Mouse (Mus musculus) stomach, embryonic 14.5 days (tissue): ENCODE measurements around the gene Unc45a. TPM values are rescaled to one million over a fixed set of nuclear protein-coding genes. Genes with fewer than 3 reads are reported as not detected.

ENCODE experiments used
- ATAC-seq: fragments of 200-750 bp; cut with Nextera tagmentation; 2 replicates; pipeline ENCODE4 v1.8.0; 2017; ENCODE audit warnings: low read depth, moderate TSS enrichment; ENCODE audit not compliant: insufficient number of reproducible peaks, insufficient read depth, low FRiP score
- H3K27ac ChIP-seq: fragments of 300-500 bp; sonication (generic); 2 replicates; pipeline ENCODE4 v1.5.1; 2014; ENCODE audit warnings: mild to moderate bottlenecking, low read length, moderate library complexity, mixed read lengths
- H3K27me3 ChIP-seq: fragments of 300-500 bp; sonication (generic); 2 replicates; pipeline ENCODE4 v1.6.1; 2014; ENCODE audit warnings: low read length, control low read depth, mixed read lengths; ENCODE audit not compliant: control insufficient read depth, insufficient read depth
- H3K36me3 ChIP-seq: fragments of 300-500 bp; sonication (generic); 2 replicates; pipeline ENCODE4 v1.6.1; 2014; ENCODE audit warnings: mild to moderate bottlenecking, control low read depth, low read length, moderate library complexity, mixed read lengths; ENCODE audit not compliant: control insufficient read depth, insufficient read depth
- H3K4me1 ChIP-seq: fragments of 300-500 bp; sonication (generic); 2 replicates; pipeline ENCODE4 v1.6.1; 2014; ENCODE audit warnings: low read length, control low read depth, mixed read lengths; ENCODE audit not compliant: control insufficient read depth, insufficient read depth
- H3K4me2 ChIP-seq: fragments of 300-500 bp; sonication (generic); replicated peaks from 2 replicates; pipeline ENCODE4 v1.6.1; 2014; ENCODE audit warnings: low read depth, low read length, control low read depth
- H3K4me3 ChIP-seq: fragments of 300-500 bp; sonication (generic); 2 replicates; pipeline ENCODE4 v1.5.1; 2014; ENCODE audit warnings: low read depth, low read length, control low read depth
- H3K9ac ChIP-seq: fragments of 300-500 bp; sonication (generic); replicated peaks from 2 replicates; pipeline ENCODE4 v1.6.1; 2014; ENCODE audit warnings: low read depth, mild to moderate bottlenecking, control low read depth, low read length, moderate library complexity, mixed read lengths
- H3K9me3 ChIP-seq: fragments of 300-500 bp; sonication (generic); 2 replicates; pipeline ENCODE4 v1.6.1; 2016; ENCODE audit warnings: low read depth, low read length, control low read depth; ENCODE audit not compliant: control insufficient read depth
- WGBS: fragments of 180-500 bp; shearing (Covaris S2); extraction: QIAGEN DNeasy Blood & Tissue Kit; methylation state at CpG from one replicate; pipeline ENCODE4 v1.1.7; 2014; 5-methylcytosine and 5-hydroxymethylcytosine counted together
- polyA plus RNA-seq: library from polyadenylated mRNA; unstranded; fragments of >200 nt; fragmentation: Nextera tagmentation; extraction: Ambion mirVana; gene quantifications from 2 replicates; pipeline ENCODE4 v1.2.1, GENCODE M21; 2014

Unc45a gene
- polyA plus RNA-seq, 1 experiment from 2014 or later, result 28.6 TPM

DNA sequence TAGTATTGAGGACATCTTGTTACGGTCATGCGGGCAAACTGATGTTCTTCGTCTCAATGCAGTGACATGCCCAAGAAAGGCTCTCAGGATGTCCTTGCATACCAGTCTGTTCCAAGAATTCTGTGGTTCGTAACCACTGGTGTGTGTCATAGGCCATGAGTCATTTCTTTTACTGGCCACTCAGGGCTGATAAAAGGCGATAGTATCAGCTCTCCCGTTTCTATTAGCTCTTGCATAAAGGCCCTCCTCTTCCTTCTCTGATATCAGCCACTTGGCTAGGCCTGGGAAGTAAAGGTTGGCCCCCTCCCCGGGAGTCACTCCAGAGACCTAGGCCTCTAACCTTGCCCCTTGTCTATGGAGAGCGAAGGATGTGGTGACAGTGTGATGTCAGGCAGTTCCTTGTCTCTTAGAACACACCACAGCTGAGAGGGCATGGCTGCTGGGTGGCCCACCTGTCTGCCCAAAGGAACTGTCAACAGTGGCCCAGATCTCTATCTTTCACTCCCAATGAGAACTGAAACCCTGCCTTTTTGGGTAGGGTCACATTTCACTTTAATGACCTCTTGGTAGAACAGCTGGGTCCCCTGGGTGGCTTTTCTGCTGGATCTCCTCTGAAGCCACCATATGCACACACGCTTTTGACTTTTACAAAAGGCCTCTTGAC, 34.7 kb upstream of the Unc45a start:
- WGBS, result 79% methylated on average over 9 of the region's 9 CpGs
- H3K27ac ChIP-seq, result no peak overlapping the region
- ATAC-seq, result no peak

DNA sequence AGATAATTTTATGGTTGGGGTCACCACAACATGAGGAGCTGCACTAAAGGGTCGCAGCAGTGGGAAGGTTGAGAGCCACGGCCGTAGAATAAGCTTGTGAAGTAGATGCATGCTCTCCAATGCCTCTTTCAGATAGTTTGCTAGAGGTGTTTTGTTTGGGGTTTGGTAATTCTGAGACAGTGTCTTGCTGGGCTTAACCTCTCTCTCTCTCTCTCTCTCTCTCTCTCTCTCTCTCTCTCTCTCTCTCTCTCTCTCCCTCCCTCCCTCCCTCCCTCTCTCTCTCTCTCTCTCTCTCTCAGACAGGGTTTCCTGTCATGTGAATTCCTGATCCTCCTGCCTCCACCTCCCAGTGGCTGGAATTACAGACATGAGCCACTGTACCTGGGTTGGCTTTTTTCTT, 33.9 kb upstream of the Unc45a start:
- Histone ChIP-seq H3K9ac (no peak overlapping the region), H3K27me3 (no peaks in the 10 kb centered on the region), H3K4me2 (no peak overlapping the region), H3K9me3 (no peaks in the 10 kb centered on the region), H3K36me3 (no peaks in the 10 kb centered on the region; the same call in 1 of the 2 replicates), H3K4me3 (no peak overlapping the region), H3K4me1 (peaks cover 5% of the 10 kb centered on the region; the same call in 1 of the 2 replicates), H3K27ac (no peak overlapping the region)
- no peak for ATAC-seq
- WGBS, result 87% methylated on average over 3 of the region's 3 CpGs

More for the DNA sequence above, 34.7 kb upstream of the Unc45a start:
- Histone ChIP-seq H3K27me3 (no peaks in the 10 kb centered on the region), H3K4me3 (no peak overlapping the region), H3K36me3 (no peaks in the 10 kb centered on the region; the same call in 1 of the 2 replicates), H3K9me3 (no peaks in the 10 kb centered on the region), H3K9ac (no peak overlapping the region), H3K4me1 (no peaks in the 10 kb centered on the region), H3K4me2 (no peak overlapping the region)

DNA sequence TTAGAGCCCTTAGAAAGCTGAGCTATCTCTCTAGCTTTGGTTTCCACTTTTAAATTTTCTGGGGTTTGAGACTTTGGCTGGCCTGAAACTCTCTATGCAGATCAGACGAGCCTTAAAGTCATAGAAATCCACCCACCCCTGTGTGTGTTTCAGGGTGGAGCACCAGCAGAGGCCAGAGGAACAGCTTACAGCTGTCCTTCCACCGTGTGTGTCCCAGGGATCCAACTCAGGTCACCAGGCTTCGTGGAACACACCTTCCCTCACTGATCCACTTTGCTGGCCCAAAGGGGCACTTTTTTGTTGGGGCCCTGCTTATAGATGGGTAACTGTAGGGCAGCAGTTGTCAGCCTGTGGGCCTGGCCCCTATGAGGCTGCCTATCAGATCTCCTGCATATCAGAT, 33.5 kb upstream of the Unc45a start:
- 55% methylated on average over 3 of the region's 3 CpGs for WGBS
- ATAC-seq, result no peak
- no peak overlapping the region for H3K4me2 ChIP-seq

DNA sequence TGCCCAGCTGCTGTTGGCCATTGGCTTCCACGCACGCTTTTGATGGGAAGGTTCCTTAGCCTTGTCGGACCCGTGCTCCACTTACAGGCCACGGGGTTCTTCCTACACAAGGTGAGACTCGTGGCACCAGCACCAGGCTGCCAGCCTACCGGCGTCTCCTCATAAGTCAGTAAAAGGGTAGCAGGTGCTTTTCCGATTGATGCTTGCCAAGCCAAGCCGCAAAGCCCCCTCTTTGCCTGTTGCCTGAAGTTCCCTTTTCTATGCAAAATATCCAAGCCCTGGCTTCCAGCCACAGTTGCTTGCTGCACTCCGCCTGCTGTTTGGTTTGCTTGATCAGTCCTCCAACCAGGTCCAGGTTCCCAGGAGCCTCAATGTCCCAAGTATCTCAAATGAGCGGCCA, 33.0 kb upstream of the Unc45a start:
- H3K27me3 ChIP-seq, result no peaks in the 10 kb centered on the region
- H3K4me2 ChIP-seq, result no peak overlapping the region
- no peak overlapping the region for H3K4me3 ChIP-seq
- ATAC-seq, result no peak
- peaks cover 12% of the 10 kb centered on the region; the same call in 1 of the 2 replicates for H3K4me1 ChIP-seq
- H3K36me3 ChIP-seq, result no peaks in the 10 kb centered on the region; the same call in 1 of the 2 replicates
- no peak overlapping the region for H3K27ac ChIP-seq
- H3K9me3 ChIP-seq, result no peaks in the 10 kb centered on the region
- 80% methylated on average over 12 of the region's 12 CpGs for WGBS
- H3K9ac ChIP-seq, result no peak overlapping the region

More for the DNA sequence above, 33.5 kb upstream of the Unc45a start:
- Histone ChIP-seq H3K27ac (no peak overlapping the region), H3K9ac (no peak overlapping the region), H3K9me3 (no peaks in the 10 kb centered on the region), H3K4me1 (peaks cover 9% of the 10 kb centered on the region; the same call in 1 of the 2 replicates), H3K36me3 (no peaks in the 10 kb centered on the region; the same call in 1 of the 2 replicates), H3K4me3 (no peak overlapping the region), H3K27me3 (no peaks in the 10 kb centered on the region)

DNA sequence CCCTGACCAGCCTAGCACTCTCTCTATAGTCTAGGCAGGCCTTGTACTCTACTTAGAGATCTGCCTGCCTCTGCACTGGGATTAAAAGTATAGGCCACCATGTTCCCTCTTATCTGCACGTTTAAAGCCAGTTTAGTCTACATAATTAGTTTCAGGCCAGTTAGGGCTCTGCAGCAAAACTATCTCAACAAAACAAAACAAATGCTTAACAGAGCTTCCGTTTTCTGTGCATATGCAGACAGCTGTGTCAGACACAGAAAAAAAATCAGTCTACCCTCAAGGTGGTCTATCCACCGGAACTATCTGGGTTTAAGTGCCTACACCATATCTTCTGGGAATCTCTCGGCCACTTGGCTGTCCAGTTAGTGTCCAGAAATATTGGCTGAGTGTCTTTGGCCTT, 32.5 kb upstream of the Unc45a start:
- Histone ChIP-seq H3K27me3 (no peaks in the 10 kb centered on the region), H3K9ac (no peak overlapping the region), H3K27ac (no peak overlapping the region), H3K36me3 (peaks cover 1% of the 10 kb centered on the region; the same call in 1 of the 2 replicates), H3K4me2 (no peak overlapping the region), H3K4me1 (peaks cover 12% of the 10 kb centered on the region; the same call in 1 of the 2 replicates), H3K9me3 (no peaks in the 10 kb centered on the region), H3K4me3 (no peak overlapping the region)
- WGBS, result 71% methylated on average over 4 of the region's 4 CpGs
- no peak for ATAC-seq

DNA sequence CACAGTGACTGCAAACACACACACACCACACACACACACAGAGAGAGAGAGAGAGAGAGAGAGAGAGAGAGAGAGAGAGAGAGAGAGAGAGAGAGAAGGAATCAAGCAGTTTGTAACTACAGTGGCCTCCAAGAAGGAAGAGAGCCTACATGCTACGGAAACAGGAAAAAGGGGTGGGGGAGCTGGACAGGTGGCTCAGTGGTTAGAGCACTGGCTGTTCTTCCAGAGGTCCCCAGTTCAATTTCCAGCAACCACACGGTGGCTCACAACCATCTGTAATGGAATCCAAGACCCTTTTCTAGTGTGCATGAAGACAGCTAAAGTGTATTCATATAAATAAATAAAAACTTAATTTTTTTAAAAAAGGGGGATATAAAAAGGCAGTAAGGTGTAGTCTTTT, 31.9 kb upstream of the Unc45a start:
- peaks cover 12% of the 10 kb centered on the region; the same call in 1 of the 2 replicates for H3K4me1 ChIP-seq
- no peaks in the 10 kb centered on the region for H3K9me3 ChIP-seq
- H3K4me3 ChIP-seq, result no peak overlapping the region
- H3K36me3 ChIP-seq, result peaks cover 8% of the 10 kb centered on the region; the same call in 1 of the 2 replicates
- no peak overlapping the region for H3K9ac ChIP-seq
- no peaks in the 10 kb centered on the region for H3K27me3 ChIP-seq
- no peak overlapping the region for H3K4me2 ChIP-seq
- WGBS, result 64% methylated on average over 2 of the region's 2 CpGs
- H3K27ac ChIP-seq, result no peak overlapping the region
- no peak for ATAC-seq

DNA sequence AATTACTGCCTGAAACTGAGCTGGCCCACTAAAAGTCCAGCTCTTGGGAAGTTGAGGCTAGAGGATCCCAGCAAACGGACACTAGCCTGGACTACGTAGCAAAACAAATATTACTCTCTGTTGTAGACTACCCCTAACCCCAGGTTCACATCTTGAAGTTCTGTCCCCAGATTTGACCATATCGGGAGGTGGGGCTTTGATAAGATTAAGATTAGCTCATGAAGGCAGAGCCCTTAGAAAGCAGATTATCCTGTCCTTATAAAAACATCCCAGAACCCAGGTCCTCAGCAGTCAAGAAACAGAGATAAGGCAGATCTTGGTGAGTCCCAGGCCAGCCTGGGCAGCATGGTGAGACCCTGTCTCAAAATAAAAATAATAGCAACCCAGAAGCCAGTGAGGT, 31.4 kb upstream of the Unc45a start:
- Histone ChIP-seq H3K4me1 (peaks cover 12% of the 10 kb centered on the region; the same call in 1 of the 2 replicates), H3K4me3 (no peak overlapping the region), H3K9me3 (no peaks in the 10 kb centered on the region), H3K9ac (no peak overlapping the region), H3K27ac (no peak overlapping the region), H3K4me2 (no peak overlapping the region), H3K36me3 (peaks cover 13% of the 10 kb centered on the region), H3K27me3 (no peaks in the 10 kb centered on the region)
- no peak for ATAC-seq
- WGBS, result 82% methylated on average over 3 of the region's 3 CpGs

DNA sequence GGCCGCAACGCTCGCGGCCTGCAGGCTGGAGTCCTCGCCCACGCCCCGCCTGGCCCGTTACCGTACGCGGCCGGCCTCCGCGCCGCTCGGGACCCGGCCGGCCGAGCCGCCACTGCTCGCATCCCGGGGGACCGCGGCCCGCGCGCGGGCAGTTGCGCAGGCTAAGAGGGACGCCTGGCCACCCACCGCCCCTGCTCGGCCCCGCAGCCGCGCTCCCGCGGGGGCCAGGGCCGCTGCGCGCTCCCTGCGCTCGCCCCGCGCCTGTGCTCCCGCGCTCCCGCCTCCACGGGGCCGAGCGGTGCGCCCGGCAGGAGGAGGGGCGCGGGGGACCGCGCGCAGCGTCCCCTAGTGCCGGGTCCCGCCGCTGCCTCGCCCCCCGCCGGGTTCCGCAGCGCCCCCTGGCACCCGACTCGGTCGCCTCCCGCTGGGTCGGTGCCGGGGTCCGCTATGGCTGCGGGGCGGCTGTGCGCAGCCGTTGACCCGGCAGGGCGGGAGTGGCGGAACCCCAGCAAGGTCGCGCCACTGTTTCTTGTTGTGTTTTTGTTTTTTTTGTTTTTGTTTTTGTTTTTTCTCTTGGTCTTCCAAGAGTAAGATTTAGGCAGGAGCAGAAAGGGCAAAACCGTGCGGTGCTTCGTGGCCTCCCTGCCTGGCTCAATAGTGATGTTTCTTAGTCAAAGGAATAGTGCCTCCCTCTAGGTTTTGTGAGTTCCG, 30.4 kb upstream of the Unc45a start, which contains the start of gene Man2a2:
Gene Man2a2 (minus strand): TSS at position 335 of the 711 bp plus-strand sequence.
- Histone ChIP-seq H3K27ac (peak within 1 kb of the TSS; percentile 75; the same call in 1 of the 2 replicates), H3K4me1 (peaks cover 12% of the 10 kb centered on the region; the same call in 1 of the 2 replicates), H3K36me3 (peaks cover 22% of the 10 kb centered on the region), H3K4me3 (peak within 1 kb of the TSS; percentile 80), H3K4me2 (peak within 1 kb of the TSS; percentile 78), H3K9me3 (no peaks in the 10 kb centered on the region), H3K27me3 (no peaks in the 10 kb centered on the region), H3K9ac (peak within 1 kb of the TSS; percentile 73)
- under 1% methylated on average over 72 of the region's 86 CpGs for WGBS
- ATAC-seq, result peak; percentile 69
